Mouse (Mus musculus) lung, embryonic 16.5 days (tissue): ENCODE results near the gene Acvrl1. TPM values are rescaled to one million over a fixed set of nuclear protein-coding genes. Genes with fewer than 3 reads are reported as not detected.
A peak's percentile ranks its signal among the peaks of the same experiment; 100 is the strongest.

ENCODE experiments used
- ATAC-seq: fragments of 200-750 bp; cut with Nextera tagmentation; 2 replicates; pipeline ENCODE4 v1.8.0; 2017; ENCODE audit warnings: low read depth, mild to moderate bottlenecking, moderate library complexity
- H3K27ac ChIP-seq: fragments of 300-500 bp; sonication (generic); 2 replicates; pipeline ENCODE4 v1.5.1; 2014; ENCODE audit warnings: mild to moderate bottlenecking, control low read depth, low read length
- H3K27me3 ChIP-seq: fragments of 300-500 bp; sonication (generic); 2 replicates; pipeline ENCODE4 v1.6.1; 2014; ENCODE audit warnings: low read depth, low read length, mixed read lengths; ENCODE audit not compliant: control insufficient read depth, insufficient read depth
- H3K36me3 ChIP-seq: fragments of 300-500 bp; sonication (generic); 2 replicates; pipeline ENCODE4 v1.6.1; 2014; ENCODE audit warnings: low read length; ENCODE audit not compliant: control insufficient read depth, insufficient read depth
- H3K4me1 ChIP-seq: fragments of 300-500 bp; sonication (generic); replicated peaks from 2 replicates; pipeline ENCODE4 v1.6.1; 2014; ENCODE audit warnings: low read length, mixed read lengths; ENCODE audit not compliant: control insufficient read depth, insufficient read depth
- H3K4me2 ChIP-seq: fragments of 300-500 bp; sonication (generic); 2 replicates; pipeline ENCODE4 v1.6.1; 2014; ENCODE audit warnings: low read depth, low read length, control low read depth
- H3K4me3 ChIP-seq: fragments of 300-500 bp; sonication (generic); 2 replicates; pipeline ENCODE4 v1.5.1; 2014; ENCODE audit warnings: mild to moderate bottlenecking, low read length, control low read depth
- H3K9ac ChIP-seq: fragments of 300-500 bp; sonication (generic); 2 replicates; pipeline ENCODE4 v1.6.1; 2014; ENCODE audit warnings: low read length, control low read depth
- H3K9me3 ChIP-seq: fragments of 300-500 bp; sonication (generic); 2 replicates; pipeline ENCODE4 v1.6.1; 2016; ENCODE audit warnings: low read length; ENCODE audit not compliant: control insufficient read depth
- WGBS: fragments of 180-500 bp; shearing (Covaris S2); extraction: QIAGEN DNeasy Blood & Tissue Kit; methylation state at CpG from one replicate; pipeline ENCODE4 v1.1.7; 2014; 5-methylcytosine and 5-hydroxymethylcytosine counted together
- polyA plus RNA-seq: library from polyadenylated mRNA; unstranded; fragments of >200 nt; fragmentation: Nextera tagmentation; extraction: Ambion mirVana; gene quantifications from 2 replicates; pipeline ENCODE4 v1.2.1, GENCODE M21; 2015

Gene Acvrl1
- polyA plus RNA-seq = 91.3 and 93.3 TPM in 2 replicates

DNA sequence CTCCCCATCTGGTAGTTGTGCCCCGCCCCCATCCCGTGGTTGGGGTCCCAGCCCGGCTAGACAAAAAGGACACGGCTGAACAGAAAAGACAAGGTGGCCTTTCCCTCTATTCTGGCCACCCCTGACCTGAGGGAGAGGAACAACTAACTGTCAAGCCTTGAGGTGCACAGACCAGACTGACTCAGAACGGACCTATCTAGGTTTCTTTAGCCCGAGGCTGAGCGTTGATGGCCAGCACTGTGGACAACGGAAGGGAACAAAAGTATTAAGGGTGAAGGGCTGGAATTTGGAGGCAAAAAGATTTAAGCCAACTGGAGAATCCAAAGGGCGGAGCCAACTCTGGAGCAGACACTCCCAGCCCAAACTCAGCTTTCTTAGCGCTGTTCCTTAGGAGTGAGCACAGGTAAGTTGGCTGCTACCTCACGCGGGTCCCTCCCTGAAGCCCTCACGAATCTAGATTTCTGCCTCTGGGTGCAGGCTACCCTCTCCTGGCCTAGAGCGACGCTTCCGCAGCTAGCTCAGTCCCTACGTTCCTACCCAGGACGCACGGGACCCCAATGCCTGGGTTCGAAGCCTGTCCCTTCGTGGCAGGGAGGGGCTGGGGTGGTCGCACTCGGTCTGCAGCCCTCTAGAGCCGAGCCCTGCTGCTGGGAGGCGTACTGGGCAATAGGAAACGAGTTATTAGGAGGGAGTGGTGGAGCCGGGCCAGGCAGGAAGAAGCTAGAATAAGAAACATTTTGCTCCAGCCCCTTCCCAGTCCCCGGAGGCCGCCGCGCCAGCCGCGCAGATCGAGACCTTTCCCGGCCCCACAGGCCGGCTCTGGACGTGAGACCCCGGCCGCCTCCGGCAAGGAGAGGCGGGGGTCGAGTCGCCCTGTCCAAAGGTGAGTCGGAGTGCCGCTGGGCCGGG is at the start of gene Acvrl1:
Gene Acvrl1 (plus strand): TSS at position 342 of the 909 bp plus-strand sequence.
- H3K36me3 ChIP-seq = no peaks in the 10 kb centered on the region
- H3K9me3 ChIP-seq = peaks cover 3% of the 10 kb centered on the region; the same call in 1 of the 2 replicates
- 3% methylated on average over 46 of the region's 46 CpGs for WGBS
- H3K4me3 ChIP-seq = peak within 1 kb of the TSS; percentile 64
- peak within 1 kb of the TSS; percentile 68 for H3K4me2 ChIP-seq
- ATAC-seq = peak; percentile 58
- H3K27ac ChIP-seq = peak within 1 kb of the TSS; percentile 86
- H3K4me1 ChIP-seq = peaks cover 46% of the 10 kb centered on the region
- no peaks in the 10 kb centered on the region for H3K27me3 ChIP-seq
- H3K9ac ChIP-seq = peak within 1 kb of the TSS; percentile 88

GRCm38 (mm10) chr15:101078731-101079156 is 49.6 kb upstream of the Acvrl1 start:
- Histone ChIP-seq H3K36me3 (no peaks in the 10 kb centered on the region), H3K4me3 (peak overlapping the region; percentile 86), H3K9ac (peak overlapping the region; percentile 90), H3K9me3 (no peaks in the 10 kb centered on the region), H3K27ac (peak overlapping the region; percentile 93), H3K4me2 (peak overlapping the region; percentile 88), H3K4me1 (peaks cover 47% of the 10 kb centered on the region), H3K27me3 (peaks cover 7% of the 10 kb centered on the region; the same call in 1 of the 2 replicates)
- 3% methylated on average over 29 of the region's 30 CpGs for WGBS
- ATAC-seq = peak; percentile 88

GRCm38 (mm10) chr15:101080031-101080520 is 48.2 kb upstream of the Acvrl1 start:
- Histone ChIP-seq H3K4me3 (no peak overlapping the region), H3K36me3 (no peaks in the 10 kb centered on the region), H3K9me3 (no peaks in the 10 kb centered on the region), H3K4me1 (peaks cover 46% of the 10 kb centered on the region), H3K4me2 (no peak overlapping the region), H3K9ac (no peak overlapping the region; the same call in 1 of the 2 replicates), H3K27me3 (peaks cover 7% of the 10 kb centered on the region; the same call in 1 of the 2 replicates), H3K27ac (peak overlapping the region; percentile 73)
- WGBS = 80% methylated on average over 9 of the region's 9 CpGs
- ATAC-seq = no peak

DNA sequence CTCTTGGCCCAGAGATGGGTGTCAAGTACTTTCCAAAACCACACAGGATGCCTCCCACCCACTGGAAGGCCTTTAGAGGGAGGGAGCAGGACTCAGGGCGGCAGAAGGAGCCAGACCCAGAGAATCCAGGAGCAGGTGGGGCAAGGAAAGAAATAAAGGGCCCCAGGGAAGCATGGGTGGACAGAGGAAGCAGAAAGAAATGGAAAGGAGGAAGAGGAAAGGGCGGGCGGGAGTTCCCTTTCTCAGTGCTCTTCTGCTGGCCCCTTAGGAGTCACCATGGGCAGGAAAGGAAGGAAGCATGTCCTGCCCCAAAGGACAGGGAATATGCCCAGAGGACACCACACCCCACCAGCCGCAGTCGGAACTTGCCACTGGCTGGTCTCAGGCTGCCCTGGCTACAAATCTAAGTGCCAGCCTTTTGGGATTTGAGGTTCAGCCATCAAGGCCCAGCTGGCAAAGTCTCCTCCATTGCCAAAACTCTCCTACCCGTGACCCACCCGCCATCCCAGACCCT is 47.2 kb upstream of the Acvrl1 start:
- Histone ChIP-seq H3K27me3 (peaks cover 4% of the 10 kb centered on the region; the same call in 1 of the 2 replicates), H3K4me3 (no peak overlapping the region), H3K27ac (peak overlapping the region; percentile 50), H3K4me1 (peaks cover 37% of the 10 kb centered on the region), H3K36me3 (no peaks in the 10 kb centered on the region), H3K4me2 (no peak overlapping the region), H3K9me3 (no peaks in the 10 kb centered on the region), H3K9ac (no peak overlapping the region)
- WGBS = 75% methylated on average over 7 of the region's 7 CpGs
- ATAC-seq = no peak

DNA sequence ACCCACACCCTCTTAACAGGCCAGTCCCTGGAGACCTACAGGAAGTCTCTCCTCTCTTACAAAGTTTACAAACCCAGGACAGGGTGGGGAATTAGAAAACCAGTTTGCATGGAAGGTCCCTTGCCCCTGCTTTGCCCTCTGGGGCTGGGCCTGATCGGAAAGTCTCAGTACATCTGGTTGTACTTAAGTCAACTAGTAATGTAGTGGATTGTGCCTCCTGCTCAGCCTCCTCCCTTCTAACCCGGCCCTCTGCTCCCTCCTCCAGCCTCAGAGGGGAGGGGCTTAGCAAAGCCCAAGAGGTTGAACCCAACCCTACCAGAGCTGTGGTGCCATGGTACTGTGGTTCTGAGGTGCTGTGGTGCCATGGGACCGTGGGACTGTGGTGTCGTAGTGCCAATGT is 46.1 kb upstream of the Acvrl1 start:
- H3K4me3 ChIP-seq = no peak overlapping the region
- no peaks in the 10 kb centered on the region for H3K27me3 ChIP-seq
- H3K9ac ChIP-seq = no peak overlapping the region
- no peaks in the 10 kb centered on the region for H3K9me3 ChIP-seq
- no peaks in the 10 kb centered on the region for H3K36me3 ChIP-seq
- WGBS = 50% methylated on average over 4 of the region's 4 CpGs
- no peak for ATAC-seq
- H3K4me2 ChIP-seq = no peak overlapping the region
- H3K4me1 ChIP-seq = peaks cover 27% of the 10 kb centered on the region
- H3K27ac ChIP-seq = peak overlapping the region; percentile 25; the same call in 1 of the 2 replicates

GRCm38 (mm10) chr15:101084499-101084898 is 43.8 kb upstream of the Acvrl1 start:
- Histone ChIP-seq H3K4me1 (peaks cover 17% of the 10 kb centered on the region), H3K9me3 (no peaks in the 10 kb centered on the region), H3K27ac (no peak overlapping the region), H3K36me3 (no peaks in the 10 kb centered on the region), H3K27me3 (no peaks in the 10 kb centered on the region), H3K9ac (no peak overlapping the region), H3K4me2 (no peak overlapping the region), H3K4me3 (no peak overlapping the region)
- no peak for ATAC-seq
- WGBS = 65% methylated on average over 10 of the region's 10 CpGs

GRCm38 (mm10) chr15:101086451-101086850 is 41.9 kb upstream of the Acvrl1 start:
- no peaks in the 10 kb centered on the region for H3K9me3 ChIP-seq
- H3K4me1 ChIP-seq = peaks cover 12% of the 10 kb centered on the region
- ATAC-seq = no peak
- H3K4me3 ChIP-seq = no peak overlapping the region
- H3K4me2 ChIP-seq = no peak overlapping the region
- no peaks in the 10 kb centered on the region for H3K36me3 ChIP-seq
- H3K27ac ChIP-seq = no peak overlapping the region
- H3K27me3 ChIP-seq = no peaks in the 10 kb centered on the region
- 63% methylated on average over 9 of the region's 9 CpGs for WGBS
- no peak overlapping the region for H3K9ac ChIP-seq

DNA sequence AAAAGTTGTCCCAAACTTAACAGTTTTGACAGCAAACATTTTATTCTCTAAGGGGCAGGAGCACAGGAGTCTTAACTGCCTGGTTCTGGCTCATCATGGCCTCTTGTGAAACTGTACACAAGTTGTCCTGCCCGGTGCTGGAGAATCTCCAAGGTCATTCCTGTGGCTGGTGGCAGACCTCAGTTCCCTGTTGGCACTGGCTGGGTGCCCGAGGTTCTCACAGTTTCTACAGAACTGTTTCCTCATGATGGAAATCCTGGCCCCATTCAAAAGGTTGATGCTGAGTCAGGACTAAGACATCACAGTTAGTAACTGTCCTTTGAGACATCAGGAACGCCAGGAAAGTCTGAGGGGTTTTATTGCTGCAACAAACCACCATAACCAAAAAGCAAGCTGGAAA is 41.4 kb upstream of the Acvrl1 start:
- ATAC-seq = no peak
- peaks cover 7% of the 10 kb centered on the region for H3K4me1 ChIP-seq
- H3K36me3 ChIP-seq = no peaks in the 10 kb centered on the region
- H3K27me3 ChIP-seq = no peaks in the 10 kb centered on the region
- H3K4me2 ChIP-seq = no peak overlapping the region
- no peak overlapping the region for H3K9ac ChIP-seq
- no peak overlapping the region for H3K4me3 ChIP-seq
- 49% methylated on average over 3 of the region's 3 CpGs for WGBS
- H3K9me3 ChIP-seq = no peaks in the 10 kb centered on the region
- no peak overlapping the region for H3K27ac ChIP-seq

DNA sequence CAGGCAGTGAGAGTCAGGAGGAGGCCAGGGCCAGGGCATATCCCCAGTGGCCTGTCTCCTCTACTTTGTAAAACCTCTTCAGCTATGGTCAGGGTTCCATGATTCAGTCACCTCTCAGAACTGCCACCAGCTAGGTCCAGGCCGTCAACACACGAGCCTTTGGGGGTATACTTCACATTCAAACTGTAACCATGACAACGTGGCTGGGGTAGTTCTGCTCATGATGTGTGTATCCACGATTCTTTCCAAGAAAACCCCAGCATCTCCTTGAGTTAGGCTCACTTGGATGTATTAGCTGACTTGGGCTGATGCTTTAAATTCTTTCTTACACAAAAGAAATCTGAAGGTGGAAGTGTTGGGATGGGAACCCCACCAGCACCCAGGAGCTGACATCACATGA is 40.0 kb upstream of the Acvrl1 start:
- no peak overlapping the region for H3K27ac ChIP-seq
- no peak overlapping the region for H3K9ac ChIP-seq
- no peak overlapping the region for H3K4me3 ChIP-seq
- H3K4me1 ChIP-seq = no peaks in the 10 kb centered on the region
- ATAC-seq = no peak
- H3K4me2 ChIP-seq = no peak overlapping the region
- H3K36me3 ChIP-seq = no peaks in the 10 kb centered on the region
- H3K9me3 ChIP-seq = no peaks in the 10 kb centered on the region
- WGBS = 49% methylated on average over 4 of the region's 4 CpGs
- no peaks in the 10 kb centered on the region for H3K27me3 ChIP-seq
